Mouse (Mus musculus): ENCODE measurements around the gene Klhl8.

Klhl8 gene

GRCm38 (mm10) chr5:103814551-103815248, 96.4 kb downstream of the Klhl8 start:
- DNase-seq (ENCODE audit: low read depth in 1 of 2, low spot score in 2 of 2) = no peak

- DNase-seq (ENCODE audit: low read depth in 1 of 2, low spot score in 2 of 2) = no peak
These were observed 97.0 kb downstream of the Klhl8 start for GRCm38 (mm10) chr5:103813997-103814542.

GRCm38 (mm10) chr5:103813291-103813690, 97.8 kb downstream of the Klhl8 start:
- DNase-seq (ENCODE audit: low read depth in 1 of 2, low spot score in 2 of 2) = no peak
